Mouse (Mus musculus) hindbrain, postnatal 0 days (tissue): Measurements from ENCODE around the gene Sf3a2. TPM values are rescaled to one million over a fixed set of nuclear protein-coding genes. Genes with fewer than 3 reads are reported as not detected.

Experiments used
- ATAC-seq: fragments of 200-750 bp; cut with Nextera tagmentation; 2 replicates; pipeline ENCODE4 v1.8.0; 2017; ENCODE audit warnings: mild to moderate bottlenecking, moderate TSS enrichment, moderate library complexity
- DNase-seq: peaks from one replicate; pipeline ENCODE4 v3.0.0-alpha.2; 2015; ENCODE audit warnings: low spot score
- H3K27ac ChIP-seq: fragments of 300-500 bp; sonication (generic); 2 replicates; pipeline ENCODE4 v1.5.1; 2014; ENCODE audit warnings: mild to moderate bottlenecking
- H3K27me3 ChIP-seq: fragments of 300-500 bp; sonication (generic); 2 replicates; pipeline ENCODE4 v1.6.1; 2014; ENCODE audit warnings: low read length, mixed read lengths; ENCODE audit not compliant: insufficient read depth
- H3K36me3 ChIP-seq: fragments of 300-500 bp; sonication (generic); 2 replicates; pipeline ENCODE4 v1.6.1; 2014; ENCODE audit warnings: low read length, mixed read lengths; ENCODE audit not compliant: insufficient read depth
- H3K4me1 ChIP-seq: fragments of 300-500 bp; sonication (generic); 2 replicates; pipeline ENCODE4 v1.6.1; 2014; ENCODE audit warnings: antibody characterized with exemption, low read length, mixed read lengths; ENCODE audit not compliant: insufficient read depth
- H3K4me2 ChIP-seq: fragments of 300-500 bp; sonication (generic); 2 replicates; pipeline ENCODE4 v1.6.1; 2014; ENCODE audit warnings: low read depth, mild to moderate bottlenecking, low read length, moderate library complexity, mixed read lengths
- H3K4me3 ChIP-seq: fragments of 300-500 bp; sonication (generic); 2 replicates; pipeline ENCODE4 v1.5.1; 2014; ENCODE audit warnings: low read length
- H3K9ac ChIP-seq: fragments of 300-500 bp; sonication (generic); replicated peaks from 2 replicates; pipeline ENCODE4 v1.6.1; 2014; ENCODE audit warnings: mild to moderate bottlenecking, low read length, moderate library complexity, mixed read lengths
- H3K9me3 ChIP-seq: fragments of 300-500 bp; sonication (generic); 2 replicates; pipeline ENCODE4 v1.6.1; 2016; ENCODE audit warnings: low read length, mixed read lengths
- CTCF ChIP-seq: IDR thresholded peaks from 2 replicates; pipeline ENCODE4 v1.5.1; 2016; ENCODE audit warnings: antibody characterized with exemption, control low read depth, low read depth
- WGBS: fragments of 180-500 bp; shearing (Covaris S2); extraction: QIAGEN DNeasy Blood & Tissue Kit; methylation state at CpG from one replicate; pipeline ENCODE4 v1.1.7; 2014; 5-methylcytosine and 5-hydroxymethylcytosine counted together
- polyA plus RNA-seq: library from polyadenylated mRNA; unstranded; fragments of >200 nt; fragmentation: Nextera tagmentation; extraction: Ambion mirVana; gene quantifications from 2 replicates; pipeline ENCODE4 v1.2.1, GENCODE M21; 2015
- total RNA-seq: library from RNA; depleted of rRNA; stranded (reverse); fragments of >200 nt; gene quantifications from 2 replicates; pipeline ENCODE4 v1.2.3, GENCODE M21; 2014

Gene Sf3a2
- total and polyA plus RNA-seq, 2 experiments from 2014 or later = 14.2 to 53.2 TPM

DNA sequence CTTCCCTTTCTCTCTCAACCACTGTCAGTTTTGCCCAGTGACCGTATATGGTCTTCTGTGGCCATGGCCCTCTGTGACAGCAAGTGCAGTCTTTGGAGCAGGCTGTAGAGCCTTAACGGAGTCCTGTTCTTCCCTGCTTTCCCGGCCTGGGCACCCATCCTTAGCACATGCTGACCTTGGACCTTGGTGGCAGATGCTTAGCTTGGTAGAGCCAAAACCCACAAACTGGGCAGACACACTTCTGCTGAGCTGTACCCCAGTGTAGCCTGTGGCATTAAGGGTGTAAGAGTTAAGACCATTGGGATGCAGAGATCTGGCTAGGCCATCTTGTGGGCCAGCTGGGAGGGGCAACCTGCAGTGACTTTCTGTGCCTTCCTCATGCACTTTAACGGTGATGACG is 24.2 kb upstream of the Sf3a2 start:
- no peak for DNase-seq
- no peaks in the 10 kb centered on the region for H3K27me3 ChIP-seq
- 76% methylated on average over 5 of the region's 5 CpGs for WGBS
- ATAC-seq = no peak
- TF ChIP-seq CTCF = no peak
- no peak overlapping the region for H3K9ac ChIP-seq
- no peak overlapping the region for H3K4me2 ChIP-seq
- no peaks in the 10 kb centered on the region for H3K4me1 ChIP-seq
- peaks cover 81% of the 10 kb centered on the region for H3K36me3 ChIP-seq
- H3K4me3 ChIP-seq = no peak overlapping the region
- peak overlapping the region; percentile 73 for H3K27ac ChIP-seq
- H3K9me3 ChIP-seq = no peaks in the 10 kb centered on the region

DNA sequence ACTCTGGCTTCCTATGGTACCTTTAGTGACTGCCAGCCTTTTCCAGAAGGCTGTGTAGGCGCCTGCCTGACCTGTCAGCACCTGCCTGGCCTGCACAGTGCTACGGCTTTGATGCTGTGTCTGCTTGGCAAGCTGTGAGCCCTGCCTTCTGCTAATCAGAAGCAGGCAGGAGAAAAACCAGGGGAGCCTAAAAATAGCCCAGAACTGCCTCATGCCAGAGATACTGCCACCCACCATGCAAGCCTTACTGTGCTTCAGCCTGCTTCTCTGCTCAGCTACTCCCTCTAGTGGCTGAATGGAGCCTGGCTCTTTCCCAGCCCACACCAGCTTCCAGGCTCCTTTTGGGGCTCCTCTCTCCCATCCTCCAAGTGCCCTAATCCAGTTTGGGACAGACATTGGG is 23.4 kb upstream of the Sf3a2 start:
- peak; percentile 90 for ATAC-seq
- Histone ChIP-seq H3K4me1 (no peaks in the 10 kb centered on the region), H3K27me3 (no peaks in the 10 kb centered on the region), H3K4me2 (no peak overlapping the region), H3K9ac (no peak overlapping the region), H3K36me3 (peaks cover 84% of the 10 kb centered on the region), H3K27ac (peak overlapping the region; percentile 73), H3K4me3 (no peak overlapping the region), H3K9me3 (no peaks in the 10 kb centered on the region)
- WGBS = 45% methylated on average over 2 of the region's 2 CpGs
- DNase-seq = peak; percentile 87
- peak; percentile 96 for TF ChIP-seq CTCF

DNA sequence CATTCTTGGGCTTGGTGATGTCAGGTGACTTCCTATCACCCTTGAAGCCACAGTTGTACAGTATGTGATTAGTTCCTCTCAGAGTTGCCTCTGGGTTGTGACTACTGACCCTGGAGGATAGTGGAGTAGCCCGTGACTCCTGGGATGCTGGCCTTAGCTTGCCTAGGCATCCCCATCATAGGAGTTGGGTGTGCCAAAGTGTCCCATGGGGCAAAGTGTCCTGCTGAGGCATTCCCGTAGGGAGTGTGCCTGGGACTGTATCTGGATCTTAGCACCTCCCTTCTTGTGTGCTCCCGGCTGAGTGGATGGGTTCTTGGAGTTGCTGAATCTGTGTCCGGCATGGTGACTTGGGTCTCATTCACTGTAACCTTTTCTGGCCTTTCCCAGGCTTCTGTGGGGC is 23.0 kb upstream of the Sf3a2 start:
- TF ChIP-seq CTCF = no peak
- peak; percentile 12; the same call in 1 of the 2 replicates for ATAC-seq
- Histone ChIP-seq H3K27ac (peak overlapping the region; percentile 73), H3K4me2 (no peak overlapping the region), H3K4me1 (no peaks in the 10 kb centered on the region), H3K9me3 (no peaks in the 10 kb centered on the region), H3K27me3 (no peaks in the 10 kb centered on the region), H3K9ac (no peak overlapping the region), H3K36me3 (peaks cover 85% of the 10 kb centered on the region), H3K4me3 (no peak overlapping the region)
- no peak for DNase-seq
- WGBS = 91% methylated on average over 4 of the region's 4 CpGs

DNA sequence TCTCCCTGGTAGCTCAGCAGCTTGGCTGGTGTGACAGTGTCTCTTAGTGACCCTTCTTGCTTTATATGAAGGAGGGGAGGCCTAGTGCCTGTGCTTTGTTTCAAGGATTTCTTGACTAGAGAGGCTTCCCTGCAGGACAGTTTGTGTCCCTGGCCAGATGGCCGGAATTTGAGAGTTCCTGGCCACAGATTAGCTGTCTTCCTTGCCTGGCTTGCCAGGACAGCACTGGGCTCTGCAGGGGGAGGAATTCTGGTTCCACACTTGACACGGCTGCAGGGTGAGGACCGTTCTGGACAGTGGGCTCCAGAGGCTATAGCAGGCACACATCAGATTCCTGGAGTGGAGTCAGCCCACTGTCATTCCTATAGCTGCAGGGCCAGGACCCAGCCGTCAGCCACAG is 22.3 kb upstream of the Sf3a2 start:
- Histone ChIP-seq H3K9ac (peak overlapping the region; percentile 28; the same call in 1 of the 2 replicates), H3K9me3 (no peaks in the 10 kb centered on the region), H3K27me3 (no peaks in the 10 kb centered on the region), H3K4me3 (no peak overlapping the region), H3K36me3 (peaks cover 85% of the 10 kb centered on the region), H3K27ac (peak overlapping the region; percentile 73; the same call in 1 of the 2 replicates), H3K4me2 (no peak overlapping the region), H3K4me1 (no peaks in the 10 kb centered on the region)
- DNase-seq (no peak), ATAC-seq (no peak)
- TF ChIP-seq CTCF = no peak
- WGBS = 78% methylated on average over 4 of the region's 4 CpGs

DNA sequence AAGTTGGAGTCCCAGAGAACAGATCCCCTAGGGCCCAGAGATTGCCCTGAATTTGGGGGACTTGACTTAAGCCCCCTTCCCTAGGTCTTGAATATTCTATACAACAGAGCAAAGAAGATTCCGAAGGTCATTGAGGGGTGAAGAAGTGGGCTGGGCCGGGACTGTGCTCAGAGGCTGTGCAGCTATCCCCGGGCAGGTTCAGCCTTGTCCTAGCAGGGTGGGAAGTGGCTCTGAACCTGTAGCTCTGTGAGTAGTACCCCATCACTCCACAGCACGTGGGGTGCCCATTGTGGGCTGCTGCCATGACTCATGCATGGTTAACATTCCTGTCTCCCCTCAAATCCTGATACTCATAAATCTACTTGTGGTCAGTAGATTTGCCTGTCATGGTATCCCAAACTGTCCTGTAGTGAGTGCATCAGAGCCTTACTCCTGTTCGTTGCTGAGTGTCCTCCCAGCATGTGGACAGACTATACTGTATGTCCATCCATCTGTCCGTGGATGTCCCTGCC is 21.6 kb upstream of the Sf3a2 start:
- H3K4me3 ChIP-seq = no peak overlapping the region
- no peak overlapping the region for H3K27ac ChIP-seq
- ATAC-seq (no peak), DNase-seq (no peak)
- TF ChIP-seq CTCF = no peak
- H3K27me3 ChIP-seq = no peaks in the 10 kb centered on the region
- WGBS = 89% methylated on average over 6 of the region's 6 CpGs
- no peaks in the 10 kb centered on the region for H3K4me1 ChIP-seq
- no peaks in the 10 kb centered on the region for H3K9me3 ChIP-seq
- no peak overlapping the region for H3K9ac ChIP-seq
- peaks cover 84% of the 10 kb centered on the region for H3K36me3 ChIP-seq
- no peak overlapping the region for H3K4me2 ChIP-seq

DNA sequence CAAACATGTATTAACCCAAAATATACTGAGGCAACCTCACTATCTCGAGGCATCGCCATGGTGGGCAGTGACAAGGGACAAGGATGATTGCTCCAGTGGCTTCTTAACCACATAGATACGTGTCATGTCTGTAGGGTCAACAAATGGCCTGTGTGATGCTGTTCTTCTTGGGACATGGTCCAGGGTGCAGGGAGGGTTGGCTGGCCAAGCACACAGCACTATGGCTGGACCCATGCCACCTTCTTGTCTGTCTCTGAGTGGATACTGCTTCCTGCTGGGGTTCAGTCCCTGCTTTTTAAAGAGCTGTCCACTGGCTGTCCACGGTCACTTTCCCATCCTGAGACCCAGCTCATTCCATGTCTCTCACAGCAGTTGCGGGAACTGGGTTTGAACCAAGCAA is 20.9 kb upstream of the Sf3a2 start:
- no peaks in the 10 kb centered on the region for H3K4me1 ChIP-seq
- H3K9me3 ChIP-seq = no peaks in the 10 kb centered on the region
- ATAC-seq = no peak
- H3K9ac ChIP-seq = no peak overlapping the region
- H3K27me3 ChIP-seq = no peaks in the 10 kb centered on the region
- DNase-seq = no peak
- no peak overlapping the region for H3K4me2 ChIP-seq
- WGBS = 89% methylated on average over 5 of the region's 5 CpGs
- H3K4me3 ChIP-seq = no peak overlapping the region
- no peak overlapping the region for H3K27ac ChIP-seq
- TF ChIP-seq CTCF = no peak
- peaks cover 84% of the 10 kb centered on the region for H3K36me3 ChIP-seq

DNA sequence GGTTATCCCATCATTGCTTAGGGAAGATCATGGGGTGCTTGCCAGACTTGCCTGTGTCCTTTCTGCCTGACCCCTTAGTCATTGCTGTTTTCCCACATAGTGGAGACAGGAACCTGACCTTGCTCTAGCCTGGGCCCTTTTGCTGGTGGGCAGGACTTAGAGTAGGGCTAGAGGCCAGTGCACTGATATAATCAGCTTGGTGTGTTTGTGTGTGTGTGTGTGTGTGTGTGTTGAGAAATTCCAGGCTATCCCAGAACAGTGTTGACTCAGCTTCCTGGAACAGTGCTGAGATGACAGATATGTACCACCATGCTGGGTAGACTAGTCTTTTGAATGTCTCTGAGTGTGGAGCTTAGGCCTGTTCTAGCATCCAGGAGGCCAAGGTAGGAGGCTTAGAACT is 18.4 kb upstream of the Sf3a2 start:
- H3K27ac ChIP-seq = no peak overlapping the region
- H3K36me3 ChIP-seq = peaks cover 87% of the 10 kb centered on the region
- DNase-seq = no peak
- H3K27me3 ChIP-seq = no peaks in the 10 kb centered on the region
- no peaks in the 10 kb centered on the region for H3K4me1 ChIP-seq
- no peak for ATAC-seq
- no peak for TF ChIP-seq CTCF
- H3K9ac ChIP-seq = no peak overlapping the region
- no peaks in the 10 kb centered on the region for H3K9me3 ChIP-seq
- no peak overlapping the region for H3K4me3 ChIP-seq
- H3K4me2 ChIP-seq = no peak overlapping the region
